Mouse (Mus musculus) neural tube, embryonic 15.5 days (tissue): ENCODE results near the gene Piwil1. TPM values are rescaled to one million over a fixed set of nuclear protein-coding genes. Genes with fewer than 3 reads are reported as not detected.

Experiments used
- ATAC-seq: fragments of 200-750 bp; cut with Nextera tagmentation; 2 replicates; pipeline ENCODE4 v1.8.0; 2017; ENCODE audit warnings: mild to moderate bottlenecking, moderate TSS enrichment, moderate library complexity; ENCODE audit not compliant: low FRiP score
- H3K27ac ChIP-seq: fragments of 300-500 bp; sonication (generic); replicated peaks from 2 replicates; pipeline ENCODE4 v1.5.1; 2015; ENCODE audit warnings: mild to moderate bottlenecking, inconsistent platforms
- H3K27me3 ChIP-seq: fragments of 300-500 bp; sonication (generic); replicated peaks from 2 replicates; pipeline ENCODE4 v1.6.1; 2015; ENCODE audit warnings: inconsistent platforms
- H3K36me3 ChIP-seq: fragments of 300-500 bp; sonication (generic); 2 replicates; pipeline ENCODE4 v1.6.1; 2015; ENCODE audit warnings: inconsistent platforms
- H3K4me1 ChIP-seq: fragments of 300-500 bp; sonication (generic); 2 replicates; pipeline ENCODE4 v1.6.1; 2015; ENCODE audit warnings: inconsistent platforms
- H3K4me2 ChIP-seq: fragments of 300-500 bp; sonication (generic); 2 replicates; pipeline ENCODE4 v1.6.1; 2015; ENCODE audit warnings: inconsistent platforms, mild to moderate bottlenecking, moderate library complexity
- H3K4me3 ChIP-seq: fragments of 300-500 bp; sonication (generic); replicated peaks from 2 replicates; pipeline ENCODE4 v1.5.1; 2015; ENCODE audit warnings: mild to moderate bottlenecking, inconsistent platforms
- H3K9ac ChIP-seq: fragments of 300-500 bp; sonication (generic); replicated peaks from 2 replicates; pipeline ENCODE4 v1.6.1; 2015; ENCODE audit warnings: mild to moderate bottlenecking, inconsistent platforms
- H3K9me3 ChIP-seq: fragments of 300-500 bp; sonication (generic); replicated peaks from 2 replicates; pipeline ENCODE4 v1.6.1; 2016; ENCODE audit warnings: inconsistent platforms
- whole genome bisulfite sequencing: fragments of 180-500 bp; shearing (Covaris S2); methylation state at CpG from one replicate; pipeline ENCODE4 v1.1.7; 2015; ENCODE audit warnings: mixed read lengths; 5-methylcytosine and 5-hydroxymethylcytosine counted together
- polyA plus RNA-seq: library from polyadenylated mRNA; unstranded; fragments of >200 nt; fragmentation: Nextera tagmentation; extraction: Ambion mirVana; gene quantifications from 2 replicates; pipeline ENCODE4 v1.2.1, GENCODE M21; 2015

Gene Piwil1
- polyA plus RNA-seq, 1 experiment from 2014 or later, result 0.33 TPM

DNA sequence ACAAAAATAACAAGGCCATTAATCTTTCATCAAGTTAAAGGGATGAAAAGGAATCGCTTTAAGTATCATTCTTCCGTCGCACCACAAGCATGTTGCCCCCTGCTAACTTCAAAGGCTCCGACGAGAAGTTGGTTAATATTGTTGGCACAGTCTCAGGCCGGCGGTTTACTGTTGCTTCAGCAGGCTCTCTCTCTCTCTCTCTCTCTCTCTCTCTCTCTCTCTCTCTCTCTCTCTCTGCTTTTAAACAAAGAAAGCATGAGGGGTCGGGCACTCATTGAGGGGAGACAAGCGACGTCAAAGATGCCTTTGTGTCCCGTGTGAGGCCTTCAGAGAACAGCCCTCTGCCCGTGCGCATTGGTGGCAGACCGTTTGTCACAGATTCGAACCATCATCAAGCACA is 17.7 kb upstream of the Piwil1 start:
- Histone ChIP-seq H3K9ac (no peak overlapping the region), H3K4me1 (peaks cover 5% of the 10 kb centered on the region), H3K27ac (no peak overlapping the region), H3K4me3 (no peak overlapping the region), H3K27me3 (no peaks in the 10 kb centered on the region), H3K4me2 (peak overlapping the region; percentile 40), H3K36me3 (no peaks in the 10 kb centered on the region), H3K9me3 (no peaks in the 10 kb centered on the region)
- ATAC-seq, result no peak
- 9% methylated on average over 15 of the region's 15 CpGs for WGBS

DNA sequence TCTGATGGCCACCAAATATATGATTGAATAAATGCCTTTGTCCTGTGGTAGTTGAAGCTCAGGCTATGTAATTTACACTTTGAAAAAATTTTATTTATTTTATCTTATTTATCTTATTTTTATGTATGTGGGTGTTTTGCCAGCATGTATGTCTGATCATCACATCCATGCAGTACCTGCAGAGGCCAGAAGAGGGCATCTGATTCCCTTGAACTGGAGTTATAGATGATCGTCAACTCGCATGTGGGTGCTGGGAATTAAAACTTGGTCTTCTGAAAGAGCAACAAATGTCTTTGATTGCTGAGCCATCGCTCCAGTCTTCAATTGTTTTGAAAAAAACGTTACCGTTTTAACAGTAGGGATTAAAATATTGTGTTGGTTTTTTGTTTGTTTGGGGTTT is 15.2 kb upstream of the Piwil1 start:
- no peaks in the 10 kb centered on the region for H3K27me3 ChIP-seq
- WGBS, result 92% methylated on average over 5 of the region's 5 CpGs
- no peak for ATAC-seq

DNA sequence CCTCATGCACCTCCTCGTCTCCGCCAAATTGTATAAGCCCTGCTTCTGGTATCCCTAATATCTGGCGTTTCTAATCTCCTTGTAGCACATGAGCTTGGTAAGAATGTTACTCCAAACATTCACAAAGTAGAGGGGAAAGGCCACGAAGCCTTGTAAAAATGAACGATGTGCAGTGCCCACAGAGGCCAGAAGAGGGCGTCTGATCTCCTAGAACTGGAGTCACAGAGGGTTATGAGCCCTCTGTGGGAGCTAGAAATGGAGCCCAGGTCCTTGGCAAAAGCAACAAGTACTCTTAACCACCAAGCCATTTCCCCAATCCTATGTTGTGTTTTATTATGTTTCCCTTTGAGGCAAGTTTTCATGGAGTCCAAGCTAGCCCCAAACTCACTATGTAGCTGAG is 8.2 kb upstream of the Piwil1 start:
- no peak for ATAC-seq
- Histone ChIP-seq H3K36me3 (no peaks in the 10 kb centered on the region), H3K4me3 (no peak overlapping the region), H3K27me3 (no peaks in the 10 kb centered on the region; the same call in 1 of the 2 replicates), H3K4me2 (no peak overlapping the region), H3K9me3 (no peaks in the 10 kb centered on the region), H3K4me1 (peaks cover 19% of the 10 kb centered on the region), H3K9ac (no peak overlapping the region), H3K27ac (no peak overlapping the region)
- 71% methylated on average over 6 of the region's 6 CpGs for WGBS

More for the DNA sequence above, 15.2 kb upstream of the Piwil1 start:
- Histone ChIP-seq H3K9ac (no peak overlapping the region), H3K4me2 (no peak overlapping the region), H3K4me3 (no peak overlapping the region), H3K36me3 (no peaks in the 10 kb centered on the region), H3K27ac (no peak overlapping the region), H3K9me3 (no peaks in the 10 kb centered on the region), H3K4me1 (peaks cover 5% of the 10 kb centered on the region)

- Histone ChIP-seq H3K27me3 (no peaks in the 10 kb centered on the region; the same call in 1 of the 2 replicates), H3K4me2 (no peak overlapping the region), H3K4me3 (no peak overlapping the region), H3K4me1 (peaks cover 19% of the 10 kb centered on the region), H3K9ac (no peak overlapping the region), H3K36me3 (no peaks in the 10 kb centered on the region), H3K27ac (no peak overlapping the region), H3K9me3 (no peaks in the 10 kb centered on the region)
- ATAC-seq, result no peak
- WGBS, result 61% methylated on average over 18 of the region's 18 CpGs
Observed at GRCm38 (mm10) chr5:128694611-128695325, 7.6 kb upstream of the Piwil1 start.

- H3K4me3 ChIP-seq, result no peak overlapping the region
- no peaks in the 10 kb centered on the region for H3K9me3 ChIP-seq
- H3K27me3 ChIP-seq, result no peaks in the 10 kb centered on the region; the same call in 1 of the 2 replicates
- 27% methylated on average over 10 of the region's 10 CpGs for WGBS
- no peak overlapping the region for H3K9ac ChIP-seq
- H3K4me1 ChIP-seq, result peaks cover 19% of the 10 kb centered on the region
- H3K4me2 ChIP-seq, result peak overlapping the region; percentile 38
- ATAC-seq, result no peak
- H3K36me3 ChIP-seq, result no peaks in the 10 kb centered on the region
- H3K27ac ChIP-seq, result no peak overlapping the region
Observed at GRCm38 (mm10) chr5:128696824-128697223, 5.5 kb upstream of the Piwil1 start.

DNA sequence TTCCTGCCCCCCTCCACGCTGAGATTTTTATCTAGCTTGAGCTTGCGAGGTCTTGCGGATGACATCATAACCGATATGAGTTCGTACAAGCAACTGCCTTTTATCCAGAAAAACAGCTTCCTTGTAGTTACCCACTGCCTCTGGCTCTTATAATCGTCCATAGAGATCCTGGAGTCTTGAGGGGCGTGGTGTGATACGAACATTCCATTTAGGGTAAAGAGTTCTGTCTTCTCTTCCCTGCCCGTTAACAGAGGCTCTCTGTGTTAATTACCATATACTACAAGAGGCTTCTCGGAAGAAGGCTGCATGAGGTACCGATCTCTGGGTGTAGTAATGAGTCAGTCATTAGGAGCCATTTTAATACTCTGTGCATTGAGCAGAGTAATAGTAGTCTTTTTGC is 1.6 kb upstream of the Piwil1 start:
- Histone ChIP-seq H3K9ac (no peak overlapping the region), H3K9me3 (no peaks in the 10 kb centered on the region), H3K4me3 (no peak overlapping the region), H3K27me3 (no peaks in the 10 kb centered on the region; the same call in 1 of the 2 replicates), H3K4me2 (no peak overlapping the region), H3K27ac (no peak overlapping the region), H3K36me3 (no peaks in the 10 kb centered on the region), H3K4me1 (peaks cover 21% of the 10 kb centered on the region)
- no peak for ATAC-seq
- 76% methylated on average over 11 of the region's 11 CpGs for WGBS

DNA sequence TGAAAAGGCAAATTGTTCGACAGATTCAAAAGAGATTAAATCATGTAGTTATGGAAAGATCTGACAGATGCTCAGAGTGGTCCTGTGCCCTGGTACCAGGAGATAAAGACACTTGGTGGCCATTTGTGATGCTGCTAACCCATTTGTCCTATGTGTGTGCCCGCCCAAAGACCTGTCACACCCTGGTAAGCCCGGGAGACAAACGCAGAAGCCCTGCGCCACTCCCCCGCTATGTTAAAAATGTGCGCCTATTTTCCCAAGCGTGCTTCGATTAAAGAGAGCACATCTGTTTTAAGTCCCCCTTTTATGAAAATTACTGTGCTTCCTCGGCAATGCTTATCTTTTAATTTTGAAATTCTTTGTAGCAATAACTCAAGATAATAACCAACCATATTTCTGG is 1.4 kb downstream of the Piwil1 start:
- peaks cover 7% of the 10 kb centered on the region for H3K4me1 ChIP-seq
- no peak overlapping the region for H3K4me3 ChIP-seq
- peak overlapping the region; percentile 22 for H3K4me2 ChIP-seq
- H3K36me3 ChIP-seq, result no peaks in the 10 kb centered on the region
- H3K27me3 ChIP-seq, result no peaks in the 10 kb centered on the region
- no peak overlapping the region for H3K27ac ChIP-seq
- H3K9ac ChIP-seq, result no peak overlapping the region
- ATAC-seq, result no peak
- WGBS, result 11% methylated on average over 10 of the region's 10 CpGs
- H3K9me3 ChIP-seq, result no peaks in the 10 kb centered on the region

DNA sequence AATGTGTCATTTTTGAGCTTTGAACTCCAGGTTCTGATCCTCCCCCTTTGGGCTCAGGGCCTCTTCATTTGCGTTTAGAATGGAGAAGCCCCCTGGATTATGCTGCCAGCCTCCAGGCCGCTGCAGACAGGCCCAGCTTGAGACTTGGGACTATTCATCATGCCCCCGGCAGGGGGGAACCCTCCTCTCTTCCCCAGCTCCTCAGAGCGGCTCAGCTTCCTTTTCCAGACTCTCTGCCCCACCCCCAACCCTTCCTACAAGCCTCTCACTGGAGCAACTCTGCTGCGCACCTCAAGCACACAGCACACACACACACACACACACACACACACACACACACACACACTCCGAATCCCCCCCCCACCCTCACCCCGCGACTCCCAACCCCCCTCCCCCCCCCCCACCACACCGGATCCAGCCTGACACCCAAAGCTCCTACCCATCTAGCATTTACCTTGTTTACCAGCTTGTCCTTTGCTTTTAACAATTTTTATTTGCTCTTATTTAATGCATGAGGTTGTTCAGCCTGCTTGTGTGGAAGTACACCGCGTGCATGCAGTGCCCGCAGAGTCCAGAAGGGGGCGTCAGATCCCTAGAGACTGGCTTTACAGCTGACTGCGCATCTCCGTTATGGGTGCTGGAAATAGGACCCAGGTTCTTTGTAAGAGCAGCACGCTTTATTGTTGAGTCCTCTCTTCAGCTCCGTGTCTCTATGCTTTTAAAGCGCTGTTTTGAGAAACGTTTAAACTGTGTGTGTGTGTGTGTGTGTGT is 2.0 kb downstream of the Piwil1 start:
- peak overlapping the region; percentile 22 for H3K4me2 ChIP-seq
- no peaks in the 10 kb centered on the region for H3K36me3 ChIP-seq
- WGBS, result 39% methylated on average over 16 of the region's 19 CpGs
- H3K9me3 ChIP-seq, result no peaks in the 10 kb centered on the region
- no peak overlapping the region for H3K27ac ChIP-seq
- no peak overlapping the region for H3K9ac ChIP-seq
- ATAC-seq, result peak; percentile 28; the same call in 1 of the 2 replicates
- no peak overlapping the region for H3K4me3 ChIP-seq
- H3K27me3 ChIP-seq, result no peaks in the 10 kb centered on the region
- H3K4me1 ChIP-seq, result peaks cover 7% of the 10 kb centered on the region

DNA sequence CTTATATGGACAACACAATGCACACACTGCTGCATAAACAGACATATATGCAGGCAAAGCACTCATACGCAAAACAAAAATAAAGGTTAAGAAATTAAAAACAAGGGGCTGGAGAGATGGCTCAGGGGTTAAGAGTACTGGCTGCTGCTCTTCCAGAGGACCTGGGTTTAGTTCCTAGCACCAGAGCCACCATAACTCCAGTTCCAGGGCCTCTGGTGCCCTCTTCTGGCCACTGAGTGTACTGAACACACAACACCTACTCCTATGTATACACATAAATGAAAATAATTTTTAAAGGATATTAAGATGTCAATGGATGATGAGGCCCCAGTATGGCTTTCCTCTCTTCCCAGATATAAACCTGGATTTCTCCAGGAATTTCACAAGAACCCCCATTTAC is 4.1 kb downstream of the Piwil1 start:
- Histone ChIP-seq H3K4me2 (no peak overlapping the region), H3K27me3 (no peaks in the 10 kb centered on the region)
- no peak for ATAC-seq

DNA sequence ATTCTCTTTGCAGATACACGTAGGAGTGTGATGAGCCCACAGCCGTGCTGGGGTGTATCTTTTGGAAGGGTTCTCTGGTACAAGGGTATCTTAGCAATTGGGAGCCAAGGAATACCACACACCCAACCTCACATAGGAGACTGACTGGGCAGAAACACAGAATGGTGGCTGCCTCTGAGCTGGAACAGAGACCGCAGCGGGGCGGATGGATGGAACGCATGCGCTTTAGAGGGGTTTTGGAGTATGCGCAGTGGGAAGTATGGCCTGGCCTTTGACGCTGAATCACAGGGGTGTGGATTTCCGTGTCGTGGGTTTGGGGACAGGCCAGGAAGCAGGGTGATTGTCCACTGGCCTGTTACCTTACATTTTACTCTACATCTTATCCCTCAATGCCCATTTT is 4.9 kb downstream of the Piwil1 start:
- 94% methylated on average over 11 of the region's 11 CpGs for WGBS
- no peaks in the 10 kb centered on the region for H3K9me3 ChIP-seq

More for the DNA sequence above, 4.1 kb downstream of the Piwil1 start:
- Histone ChIP-seq H3K9ac (no peak overlapping the region), H3K36me3 (no peaks in the 10 kb centered on the region), H3K9me3 (no peaks in the 10 kb centered on the region), H3K27ac (no peak overlapping the region), H3K4me1 (peaks cover 7% of the 10 kb centered on the region), H3K4me3 (no peak overlapping the region)
- WGBS, result 95% methylated on average over 1 of the region's 1 CpGs

GRCm38 (mm10) chr5:128708929-128709328 is 6.6 kb downstream of the Piwil1 start:
- no peak for ATAC-seq
- WGBS, result 66% methylated on average over 5 of the region's 5 CpGs

More for the DNA sequence above, 4.9 kb downstream of the Piwil1 start:
- no peak overlapping the region for H3K4me2 ChIP-seq
- no peaks in the 10 kb centered on the region for H3K27me3 ChIP-seq
- H3K9ac ChIP-seq, result no peak overlapping the region
- no peak overlapping the region for H3K4me3 ChIP-seq
- H3K27ac ChIP-seq, result no peak overlapping the region
- peaks cover 7% of the 10 kb centered on the region for H3K4me1 ChIP-seq
- H3K36me3 ChIP-seq, result no peaks in the 10 kb centered on the region
- ATAC-seq, result no peak

DNA sequence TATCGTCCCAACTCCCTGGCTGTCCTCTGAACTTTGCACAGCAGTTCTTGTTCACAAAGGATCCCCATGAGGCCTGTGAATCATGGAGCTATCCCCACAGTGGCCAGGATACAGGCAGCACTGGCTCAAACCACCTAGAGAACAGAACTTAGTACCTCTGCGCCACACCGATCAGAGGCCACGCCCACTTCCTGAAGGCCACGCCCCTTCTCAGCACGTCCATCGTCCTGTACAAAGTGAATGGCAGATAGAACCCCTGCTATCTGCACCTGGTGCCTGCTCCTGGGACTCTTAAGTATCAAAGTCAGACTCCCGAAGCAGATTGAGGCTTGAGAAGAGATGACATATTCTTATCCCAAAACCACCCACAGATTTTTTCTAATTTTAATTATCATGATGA is 8.3 kb downstream of the Piwil1 start:
- Histone ChIP-seq H3K4me2 (no peak overlapping the region), H3K36me3 (no peaks in the 10 kb centered on the region), H3K4me1 (peaks cover 14% of the 10 kb centered on the region; the same call in 1 of the 2 replicates), H3K9ac (no peak overlapping the region), H3K9me3 (no peaks in the 10 kb centered on the region), H3K4me3 (no peak overlapping the region), H3K27me3 (no peaks in the 10 kb centered on the region), H3K27ac (no peak overlapping the region)
- 21% methylated on average over 8 of the region's 8 CpGs for WGBS
- ATAC-seq, result no peak

More at GRCm38 (mm10) chr5:128708929-128709328, 6.6 kb downstream of the Piwil1 start:
- Histone ChIP-seq H3K9me3 (no peaks in the 10 kb centered on the region), H3K36me3 (no peaks in the 10 kb centered on the region), H3K27ac (no peak overlapping the region), H3K4me1 (peaks cover 3% of the 10 kb centered on the region), H3K9ac (no peak overlapping the region), H3K4me2 (no peak overlapping the region), H3K4me3 (no peak overlapping the region), H3K27me3 (no peaks in the 10 kb centered on the region)
